Mouse (Mus musculus) embryonic facial prominence, embryonic 10.5 days (tissue): ENCODE data around the gene Krtap9-3. TPM values are rescaled to one million over a fixed set of nuclear protein-coding genes. Genes with fewer than 3 reads are reported as not detected.

ENCODE experiments used
- DNase-seq: peaks from one replicate; pipeline ENCODE4 v3.0.0-alpha.2; 2017; ENCODE audit warnings: low spot score
- H3K27ac ChIP-seq: fragments of 300-500 bp; sonication (generic); replicated peaks from 2 replicates; pipeline ENCODE4 v1.5.1; 2016; ENCODE audit warnings: mild to moderate bottlenecking
- H3K27me3 ChIP-seq: fragments of 300-500 bp; sonication (generic); replicated peaks from 2 replicates; pipeline ENCODE4 v1.6.1; 2016; ENCODE audit warnings: low read depth, mild to moderate bottlenecking; ENCODE audit not compliant: poor library complexity, severe bottlenecking
- H3K36me3 ChIP-seq: fragments of 300-500 bp; sonication (generic); replicated peaks from 2 replicates; pipeline ENCODE4 v1.6.1; 2016; ENCODE audit warnings: mild to moderate bottlenecking, moderate library complexity
- H3K4me1 ChIP-seq: fragments of 300-500 bp; sonication (generic); 2 replicates; pipeline ENCODE4 v1.6.1; 2016
- H3K4me3 ChIP-seq: fragments of 300-500 bp; sonication (generic); 2 replicates; pipeline ENCODE4 v1.5.1; 2016; ENCODE audit warnings: mild to moderate bottlenecking, moderate library complexity
- H3K9me3 ChIP-seq: fragments of 300-500 bp; sonication (generic); 2 replicates; pipeline ENCODE4 v1.6.1; 2016; ENCODE audit warnings: mild to moderate bottlenecking
- WGBS: fragments of 180-500 bp; shearing (Covaris S2); methylation state at CpG from one replicate; pipeline ENCODE4 v1.1.7; 2016; 5-methylcytosine and 5-hydroxymethylcytosine counted together
- polyA plus RNA-seq: library from polyadenylated mRNA; unstranded; fragments of >200 nt; fragmentation: Nextera tagmentation; extraction: Ambion mirVana; gene quantifications from 2 replicates; pipeline ENCODE4 v1.2.1, GENCODE M21; 2016

Krtap9-3 gene
- polyA plus RNA-seq, 1 experiment from 2014 or later, result not detected

DNA sequence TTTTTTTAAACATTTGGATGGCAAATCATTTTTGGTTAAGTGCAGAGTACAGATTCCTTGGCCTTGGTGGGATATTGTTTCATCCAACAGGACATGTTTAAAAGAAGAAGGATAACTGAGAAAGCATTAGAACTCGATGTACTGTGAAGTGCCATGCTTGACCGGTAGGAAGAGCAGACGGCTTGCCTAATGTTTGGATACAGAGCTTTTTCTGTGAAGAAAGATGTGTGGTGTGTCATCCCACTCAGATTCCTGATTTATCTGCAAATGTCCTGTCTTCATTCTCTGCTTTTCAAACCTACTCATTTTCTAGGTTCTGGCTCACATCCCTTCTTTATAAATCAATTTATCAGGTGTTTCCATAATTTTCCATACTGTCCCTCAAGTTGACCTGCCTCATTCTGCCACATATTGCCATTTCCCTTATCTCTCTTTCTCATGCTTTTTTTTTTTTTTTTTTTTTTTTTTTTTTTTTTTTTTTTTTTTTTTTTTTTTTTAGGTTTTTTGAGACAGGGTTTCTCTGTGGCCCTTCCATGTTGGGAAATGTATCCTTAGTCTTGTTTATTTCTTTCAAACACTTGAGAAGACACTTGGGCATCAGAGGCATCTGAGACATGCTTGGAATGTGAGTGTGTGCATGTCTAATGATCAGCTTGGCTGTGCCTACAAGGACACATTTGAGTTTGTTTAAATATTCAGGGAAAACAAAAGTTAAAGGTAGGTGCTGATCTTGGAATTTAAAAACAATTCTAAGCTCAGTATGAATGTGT is 39.7 kb downstream of the Krtap9-3 start:
- H3K27me3 ChIP-seq, result no peaks in the 10 kb centered on the region
- no peak for DNase-seq
- 84% methylated on average over 3 of the region's 3 CpGs for WGBS
- H3K36me3 ChIP-seq, result no peaks in the 10 kb centered on the region
- no peaks in the 10 kb centered on the region for H3K9me3 ChIP-seq
- H3K4me3 ChIP-seq, result no peak overlapping the region
- no peaks in the 10 kb centered on the region for H3K4me1 ChIP-seq
- H3K27ac ChIP-seq, result no peak overlapping the region

- no peak for DNase-seq
- 82% methylated on average over 2 of the region's 2 CpGs for WGBS
- Histone ChIP-seq H3K27ac (no peak within 1 kb of the TSS), H3K36me3 (no peaks in the 10 kb centered on the region), H3K4me1 (no peaks in the 10 kb centered on the region), H3K9me3 (no peaks in the 10 kb centered on the region), H3K4me3 (no peak within 1 kb of the TSS), H3K27me3 (no peaks in the 10 kb centered on the region)
Measured at GRCm38 (mm10) chr11:99556753-99557152, 41.2 kb downstream of the Krtap9-3 start, which contains the start of gene Krtap3-2. Gene Krtap3-2 (minus strand): TSS chr11:99556853.

GRCm38 (mm10) chr11:99556195-99556594 is 41.7 kb downstream of the Krtap9-3 start:
- Histone ChIP-seq H3K4me1 (no peaks in the 10 kb centered on the region), H3K27me3 (no peaks in the 10 kb centered on the region), H3K4me3 (no peak overlapping the region), H3K9me3 (no peaks in the 10 kb centered on the region), H3K36me3 (no peaks in the 10 kb centered on the region), H3K27ac (no peak overlapping the region)
- 89% methylated on average over 2 of the region's 2 CpGs for WGBS
- DNase-seq, result no peak

GRCm38 (mm10) chr11:99550765-99551164 is 47.1 kb downstream of the Krtap9-3 start, which contains the start of gene Krtap3-3:
Gene Krtap3-3 (minus strand): TSS chr11:99550865.
- no peak within 1 kb of the TSS for H3K27ac ChIP-seq
- no peaks in the 10 kb centered on the region for H3K36me3 ChIP-seq
- DNase-seq, result no peak
- no peak within 1 kb of the TSS for H3K4me3 ChIP-seq
- H3K4me1 ChIP-seq, result no peaks in the 10 kb centered on the region
- H3K9me3 ChIP-seq, result no peaks in the 10 kb centered on the region
- WGBS, result 71% methylated on average over 4 of the region's 4 CpGs
- no peaks in the 10 kb centered on the region for H3K27me3 ChIP-seq

DNA sequence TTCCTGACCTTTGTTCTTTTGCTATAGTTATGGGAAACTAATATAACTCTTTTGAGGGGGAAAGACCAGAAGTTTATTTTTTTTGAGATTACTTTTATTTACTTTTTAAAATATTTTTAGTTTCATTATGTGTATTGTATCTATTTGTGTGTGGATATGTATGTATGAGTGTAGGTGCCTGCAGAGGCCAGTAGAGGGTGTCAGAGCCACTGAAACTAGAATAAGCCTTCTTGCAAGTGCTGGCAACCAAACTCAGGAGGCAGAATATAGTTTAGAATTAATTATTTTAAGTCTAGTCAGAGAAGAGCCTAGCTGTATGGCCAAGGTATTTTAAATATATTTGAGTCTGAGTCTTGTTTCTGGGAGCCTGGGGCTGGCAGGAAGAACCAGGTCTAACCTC is 50.0 kb downstream of the Krtap9-3 start:
- Histone ChIP-seq H3K36me3 (no peaks in the 10 kb centered on the region), H3K27ac (no peak overlapping the region), H3K27me3 (no peaks in the 10 kb centered on the region), H3K9me3 (no peaks in the 10 kb centered on the region), H3K4me3 (no peak overlapping the region), H3K4me1 (no peaks in the 10 kb centered on the region)
- DNase-seq, result no peak

Other genes starting within 250 kb of the Krtap9-3 start
- gene Krt27, start 247.0 kb downstream of the Krtap9-3 start, polyA plus RNA-seq, result 0.15 TPM in 1 of 2 replicates, not detected in the other
- gene Krt28, start 223.2 kb downstream of the Krtap9-3 start, polyA plus RNA-seq, result 0.26 and 0.39 TPM in 2 replicates
- 18.6 and 25.3 TPM in 2 replicates for gene Krt10, start 208.7 kb downstream of the Krtap9-3 start, polyA plus RNA-seq
- not detected in 2 replicates for gene Krt12, start 175.8 kb downstream of the Krtap9-3 start, polyA plus RNA-seq
- gene Krt20, start 160.0 kb downstream of the Krtap9-3 start, polyA plus RNA-seq, result 0.97 and 1.00 TPM in 2 replicates
- gene Krt23, start 105.0 kb downstream of the Krtap9-3 start, polyA plus RNA-seq, result 0.21 and 0.31 TPM in 2 replicates
- gene Krt39, start 76.8 kb downstream of the Krtap9-3 start, polyA plus RNA-seq, result not detected in 2 replicates
- not detected in 2 replicates for gene Krt40, start 54.9 kb downstream of the Krtap9-3 start, polyA plus RNA-seq
- not detected in 2 replicates for gene Krtap3-3, start 47.2 kb downstream of the Krtap9-3 start, polyA plus RNA-seq
- not detected in 2 replicates for gene Krtap3-2, start 41.3 kb downstream of the Krtap9-3 start, polyA plus RNA-seq
- gene Gm11939, start 38.6 kb downstream of the Krtap9-3 start, polyA plus RNA-seq, result not detected in 2 replicates
- gene Krtap3-1, start 31.5 kb downstream of the Krtap9-3 start, polyA plus RNA-seq, result not detected in 2 replicates
- not detected in 2 replicates for gene Krtap1-5, start 17.1 kb downstream of the Krtap9-3 start, polyA plus RNA-seq
- not detected in 2 replicates for gene Krtap1-4, start 14.5 kb downstream of the Krtap9-3 start, polyA plus RNA-seq
- gene Krtap1-3, start 6.8 kb downstream of the Krtap9-3 start, polyA plus RNA-seq, result not detected in 2 replicates
- gene Gm11938, start 5.2 kb upstream of the Krtap9-3 start, polyA plus RNA-seq, result not detected in 2 replicates
- gene Gm11937, start 12.1 kb upstream of the Krtap9-3 start, polyA plus RNA-seq, result not detected in 2 replicates
- not detected in 2 replicates for gene Krtap2-4, start 16.7 kb upstream of the Krtap9-3 start, polyA plus RNA-seq
- not detected in 2 replicates for gene Gm11562, start 22.3 kb upstream of the Krtap9-3 start, polyA plus RNA-seq
- gene Krtap4-1, start 30.1 kb upstream of the Krtap9-3 start, polyA plus RNA-seq, result not detected in 2 replicates
- not detected in 2 replicates for gene Krtap4-2, start 37.0 kb upstream of the Krtap9-3 start, polyA plus RNA-seq
- gene Krtap4-7, start 46.0 kb upstream of the Krtap9-3 start, polyA plus RNA-seq, result not detected in 2 replicates
- gene Gm11555, start 52.1 kb upstream of the Krtap9-3 start, polyA plus RNA-seq, result not detected in 2 replicates
- gene Gm11563, start 60.9 kb upstream of the Krtap9-3 start, polyA plus RNA-seq, result not detected in 2 replicates
- not detected in 2 replicates for gene Krtap4-6, start 67.9 kb upstream of the Krtap9-3 start, polyA plus RNA-seq
- gene Gm14190, start 92.6 kb upstream of the Krtap9-3 start, polyA plus RNA-seq, result not detected in 2 replicates
- gene Gm14180, start 136.2 kb upstream of the Krtap9-3 start, polyA plus RNA-seq, result not detected in 2 replicates
- gene Gm11595, start 174.8 kb upstream of the Krtap9-3 start, polyA plus RNA-seq, result not detected in 2 replicates
- gene Krtap4-8, start 182.6 kb upstream of the Krtap9-3 start, polyA plus RNA-seq, result not detected in 2 replicates
- gene Krtap4-9, start 187.1 kb upstream of the Krtap9-3 start, polyA plus RNA-seq, result not detected in 2 replicates
- gene Gm11596, start 195.4 kb upstream of the Krtap9-3 start, polyA plus RNA-seq, result not detected in 2 replicates
- gene Gm11569, start 200.8 kb upstream of the Krtap9-3 start, polyA plus RNA-seq, result not detected in 2 replicates
- not detected in 2 replicates for gene Gm11554, start 206.3 kb upstream of the Krtap9-3 start, polyA plus RNA-seq
- not detected in 2 replicates for gene Krtap4-13, start 211.8 kb upstream of the Krtap9-3 start, polyA plus RNA-seq
- gene Gm11564, start 217.6 kb upstream of the Krtap9-3 start, polyA plus RNA-seq, result not detected in 2 replicates
- gene 2300003K06Rik, start 240.0 kb upstream of the Krtap9-3 start, polyA plus RNA-seq, result not detected in 2 replicates